Mouse (Mus musculus) stomach, postnatal 0 days (tissue): ENCODE measurements at regions not wholly inside any gene's neighbourhood (a gene's known extent, or its start where the extent isn't known, plus 50 kb on each side); places are given as distances from the start of the nearest gene placed in this dataset.

Source experiments
- ATAC-seq: fragments of 200-750 bp; cut with Nextera tagmentation; 2 replicates; pipeline ENCODE4 v1.8.0; 2017; ENCODE audit not compliant: low FRiP score, low TSS enrichment
- DNase-seq: peaks from one replicate; pipeline ENCODE4 v3.0.0-alpha.2; 2016; ENCODE audit warnings: low spot score
- H3K27ac ChIP-seq: fragments of 300-500 bp; sonication (generic); replicated peaks from 2 replicates; pipeline ENCODE4 v1.5.1; 2014; ENCODE audit warnings: mild to moderate bottlenecking, control low read depth
- H3K27me3 ChIP-seq: fragments of 300-500 bp; sonication (generic); 2 replicates; pipeline ENCODE4 v1.6.1; 2014; ENCODE audit warnings: low read length; ENCODE audit not compliant: control insufficient read depth, insufficient read depth
- H3K36me3 ChIP-seq: fragments of 300-500 bp; sonication (generic); 2 replicates; pipeline ENCODE4 v1.6.1; 2014; ENCODE audit warnings: low read length, mixed read lengths; ENCODE audit not compliant: control insufficient read depth, insufficient read depth
- H3K4me1 ChIP-seq: fragments of 300-500 bp; sonication (generic); replicated peaks from 2 replicates; pipeline ENCODE4 v1.6.1; 2014; ENCODE audit warnings: antibody characterized with exemption; ENCODE audit not compliant: control insufficient read depth, insufficient read depth
- H3K4me2 ChIP-seq: fragments of 300-500 bp; sonication (generic); replicated peaks from 2 replicates; pipeline ENCODE4 v1.6.1; 2014; ENCODE audit warnings: low read depth, mild to moderate bottlenecking, control low read depth, moderate library complexity
- H3K4me3 ChIP-seq: fragments of 300-500 bp; sonication (generic); 2 replicates; pipeline ENCODE4 v1.5.1; 2014; ENCODE audit warnings: low read depth, low read length, control low read depth
- H3K9ac ChIP-seq: fragments of 300-500 bp; sonication (generic); 2 replicates; pipeline ENCODE4 v1.6.1; 2014; ENCODE audit warnings: mild to moderate bottlenecking, low read length, control low read depth, mixed read lengths
- H3K9me3 ChIP-seq: fragments of 300-500 bp; sonication (generic); 2 replicates; pipeline ENCODE4 v1.6.1; 2016; ENCODE audit warnings: low read length; ENCODE audit not compliant: control insufficient read depth
- CTCF ChIP-seq: IDR thresholded peaks from 2 replicates; pipeline ENCODE4 v1.5.1; 2016; ENCODE audit warnings: antibody characterized with exemption, low read depth, mild to moderate bottlenecking, moderate library complexity
- EP300 ChIP-seq: optimal IDR thresholded peaks from 2 replicates; pipeline ENCODE3; 2016; ENCODE audit warnings: antibody characterized with exemption
- WGBS: fragments of 180-500 bp; shearing (Covaris S2); extraction: QIAGEN DNeasy Blood & Tissue Kit; methylation state at CpG from one replicate; pipeline ENCODE4 v1.1.7; 2014; 5-methylcytosine and 5-hydroxymethylcytosine counted together

DNA sequence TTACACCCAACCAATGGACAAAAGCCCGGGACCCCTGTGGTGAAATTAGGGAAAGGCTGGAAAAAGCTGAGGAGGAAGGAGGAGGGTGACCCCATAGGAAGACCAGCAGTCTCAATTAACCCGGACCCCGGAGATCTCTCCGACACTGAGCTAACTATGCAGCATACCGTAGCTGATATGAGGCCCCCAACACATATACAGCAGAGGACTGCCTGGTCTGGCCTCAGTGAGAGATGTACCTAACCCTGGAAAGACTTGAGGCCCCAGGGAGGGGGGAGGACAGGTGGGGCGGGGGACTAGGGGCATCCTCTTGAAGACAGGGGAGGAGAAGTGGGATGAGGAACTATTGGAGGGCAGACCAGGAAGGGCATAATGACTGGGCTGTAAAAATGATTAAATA lies 69.0 kb upstream of the Usp27x start:
- H3K4me2 ChIP-seq: no peak overlapping the region
- ATAC-seq (no peak), DNase-seq (no peak)
- no peaks in the 10 kb centered on the region for H3K27me3 ChIP-seq
- no peak overlapping the region for H3K4me3 ChIP-seq
- 51% methylated on average over 6 of the region's 6 CpGs for WGBS
- no peaks in the 10 kb centered on the region for H3K4me1 ChIP-seq
- no peak overlapping the region for H3K9ac ChIP-seq
- TF ChIP-seq CTCF (no peak), EP300 (no peak)
- H3K27ac ChIP-seq: no peak overlapping the region
- no peaks in the 10 kb centered on the region for H3K36me3 ChIP-seq
- H3K9me3 ChIP-seq: no peaks in the 10 kb centered on the region

GRCm38 (mm10) chrX:7443996-7444421 lies 68.4 kb upstream of the Usp27x start:
- DNase-seq: no peak
- no peak overlapping the region for H3K4me3 ChIP-seq
- 20% methylated on average over 6 of the region's 6 CpGs for WGBS
- H3K9ac ChIP-seq: no peak overlapping the region
- H3K27ac ChIP-seq: no peak overlapping the region
- no peak overlapping the region for H3K4me2 ChIP-seq
- no peaks in the 10 kb centered on the region for H3K27me3 ChIP-seq
- TF ChIP-seq EP300 (no peak), CTCF (no peak)
- no peaks in the 10 kb centered on the region for H3K36me3 ChIP-seq
- H3K4me1 ChIP-seq: no peaks in the 10 kb centered on the region
- ATAC-seq: no peak
- H3K9me3 ChIP-seq: no peaks in the 10 kb centered on the region

- 70% methylated on average over 2 of the region's 2 CpGs for WGBS
Observed at GRCm38 (mm10) chrX:7435375-7436042, 59.9 kb upstream of the Usp27x start.

DNA sequence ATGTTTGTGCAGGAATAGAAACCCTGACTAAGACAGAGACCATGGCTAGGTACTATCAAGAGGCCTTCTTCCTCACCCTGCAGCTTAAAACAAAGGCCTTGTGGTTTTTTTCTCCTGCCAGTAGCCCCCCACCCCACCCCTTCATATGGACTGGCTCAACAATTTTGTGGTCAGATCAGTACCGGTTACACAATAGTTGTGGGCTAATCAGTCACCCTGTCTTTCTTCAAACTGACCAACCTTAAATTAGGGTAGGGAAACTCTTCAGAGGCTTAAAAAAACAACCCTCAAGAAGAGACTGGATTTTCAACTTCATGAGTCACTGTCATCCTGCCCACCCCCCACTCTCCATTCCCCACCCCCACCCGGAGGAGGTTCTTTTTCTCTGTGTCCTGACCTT lies 58.6 kb upstream of the Usp27x start:
- Histone ChIP-seq H3K4me1 (no peaks in the 10 kb centered on the region), H3K27me3 (no peaks in the 10 kb centered on the region), H3K9ac (no peak overlapping the region), H3K4me3 (no peak overlapping the region), H3K36me3 (no peaks in the 10 kb centered on the region), H3K9me3 (no peaks in the 10 kb centered on the region), H3K27ac (no peak overlapping the region), H3K4me2 (no peak overlapping the region)
- no peak for TF ChIP-seq EP300
- TF ChIP-seq CTCF: no peak
- WGBS: 40% methylated on average over 2 of the region's 2 CpGs
- DNase-seq: no peak
- no peak for ATAC-seq

More at GRCm38 (mm10) chrX:7435375-7436042, 59.9 kb upstream of the Usp27x start:
- Histone ChIP-seq H3K9me3 (no peaks in the 10 kb centered on the region), H3K27ac (no peak overlapping the region), H3K4me1 (no peaks in the 10 kb centered on the region), H3K27me3 (no peaks in the 10 kb centered on the region), H3K36me3 (no peaks in the 10 kb centered on the region), H3K9ac (no peak overlapping the region), H3K4me3 (no peak overlapping the region), H3K4me2 (no peak overlapping the region)
- DNase-seq (no peak), ATAC-seq (no peak)
- TF ChIP-seq CTCF (no peak), EP300 (no peak)

DNA sequence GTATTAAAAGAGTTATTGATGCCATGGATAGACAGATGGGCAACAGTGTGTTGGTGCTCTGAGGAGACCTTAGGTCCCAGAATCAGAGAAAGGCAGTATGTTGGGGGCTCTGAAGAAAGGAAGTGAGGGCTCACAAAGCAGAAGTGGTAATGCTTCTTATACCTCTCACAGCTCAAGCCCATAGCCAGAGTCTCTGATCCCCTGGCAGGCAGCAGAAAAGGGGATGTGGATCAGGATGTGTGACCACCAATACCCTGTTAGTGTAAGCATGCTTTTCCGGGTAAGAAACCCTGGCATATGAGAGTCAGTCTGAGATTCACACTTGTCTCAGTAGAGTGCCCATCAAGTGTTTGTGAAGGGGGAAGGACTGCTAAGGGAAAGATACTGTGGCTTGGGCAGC lies 54.8 kb upstream of the Usp27x start:
- no peak for TF ChIP-seq CTCF
- no peak for TF ChIP-seq EP300
- no peak for ATAC-seq

GRCm38 (mm10) chrX:7429524-7429865 lies 53.9 kb upstream of the Usp27x start:
- no peaks in the 10 kb centered on the region for H3K4me1 ChIP-seq
- H3K9me3 ChIP-seq: no peaks in the 10 kb centered on the region
- ATAC-seq: no peak
- DNase-seq: no peak
- no peak overlapping the region for H3K4me2 ChIP-seq
- 20% methylated on average over 5 of the region's 5 CpGs for WGBS
- no peak overlapping the region for H3K4me3 ChIP-seq
- no peaks in the 10 kb centered on the region for H3K27me3 ChIP-seq
- H3K27ac ChIP-seq: no peak overlapping the region
- TF ChIP-seq CTCF (no peak), EP300 (no peak)
- H3K36me3 ChIP-seq: no peaks in the 10 kb centered on the region
- H3K9ac ChIP-seq: no peak overlapping the region

More for the DNA sequence above, 54.8 kb upstream of the Usp27x start:
- Histone ChIP-seq H3K36me3 (no peaks in the 10 kb centered on the region), H3K4me2 (no peak overlapping the region), H3K27me3 (no peaks in the 10 kb centered on the region), H3K9me3 (no peaks in the 10 kb centered on the region), H3K4me3 (no peak overlapping the region), H3K4me1 (no peaks in the 10 kb centered on the region), H3K9ac (no peak overlapping the region), H3K27ac (no peak overlapping the region)
- 94% methylated on average over 1 of the region's 1 CpGs for WGBS
- DNase-seq: no peak
